Mouse (Mus musculus): ENCODE results near the gene Ssxa1.
"Not testable (repeated sequence)": the region's sequence is repeated elsewhere in the genome, so short reads cannot be mapped to it uniquely, and the experiment has no call there.

The Ssxa1 gene
- long read RNA-seq, experiment 1 = 0 reads
- long read RNA-seq, experiment 2 = 0 reads

DNA sequence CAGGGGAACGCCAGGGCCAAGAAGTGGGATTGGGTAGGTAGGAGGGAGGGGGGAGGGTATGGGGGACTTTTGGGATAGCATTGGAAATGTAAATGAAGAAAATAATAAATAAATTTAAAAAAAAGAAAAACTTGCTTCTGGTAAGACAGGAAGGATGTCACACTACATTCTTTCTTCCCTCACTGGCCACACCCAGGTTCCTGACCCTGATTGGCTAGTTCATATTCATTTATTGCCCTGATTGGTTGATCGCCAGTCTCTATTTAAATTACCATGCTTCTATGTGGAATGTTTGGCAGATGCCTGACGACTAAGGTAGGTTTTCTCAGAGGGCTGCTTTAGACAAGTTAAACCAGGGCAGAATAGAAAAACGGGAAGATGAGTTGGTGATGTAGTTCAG is at the start of gene Ssxa1:
Gene Ssxa1 (plus strand): TSS at position 301 of the 400 bp plus-strand sequence.
- intact Hi-C loops (cut with DNase I) = no loop called here

- intact Hi-C loops (cut with DNase I) = no loop called here
Observed at GRCm38 (mm10) chrX:21068106-21068505, 47.5 kb upstream of the Ssxa1 start, which contains the start of gene Spaca5. TSS of gene Spaca5 (plus strand) at chrX:21068406.

DNA sequence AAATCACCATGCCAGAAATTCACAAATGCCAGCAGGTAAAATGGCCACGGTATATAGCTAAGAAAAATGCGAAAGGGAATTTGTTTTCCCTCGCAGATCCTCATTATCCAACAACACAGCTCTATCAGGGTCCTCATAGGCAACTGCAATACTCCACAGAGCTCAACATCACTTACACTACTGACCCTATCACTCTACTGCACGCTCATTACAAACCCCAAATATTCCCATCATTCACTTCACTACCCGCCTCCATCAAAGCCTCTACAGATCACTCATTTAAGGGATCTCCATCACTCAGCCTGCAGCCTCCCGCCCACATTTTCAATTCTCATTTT is 27.0 kb upstream of the Ssxa1 start:
- intact Hi-C loops (cut with DNase I) = no loop called here

- intact Hi-C loops (cut with DNase I) = no loop called here
Observed at GRCm38 (mm10) chrX:21088983-21089866, 26.4 kb upstream of the Ssxa1 start, which contains the start of gene Zfp300. TSS of gene Zfp300 (minus strand) at chrX:21089527.

DNA sequence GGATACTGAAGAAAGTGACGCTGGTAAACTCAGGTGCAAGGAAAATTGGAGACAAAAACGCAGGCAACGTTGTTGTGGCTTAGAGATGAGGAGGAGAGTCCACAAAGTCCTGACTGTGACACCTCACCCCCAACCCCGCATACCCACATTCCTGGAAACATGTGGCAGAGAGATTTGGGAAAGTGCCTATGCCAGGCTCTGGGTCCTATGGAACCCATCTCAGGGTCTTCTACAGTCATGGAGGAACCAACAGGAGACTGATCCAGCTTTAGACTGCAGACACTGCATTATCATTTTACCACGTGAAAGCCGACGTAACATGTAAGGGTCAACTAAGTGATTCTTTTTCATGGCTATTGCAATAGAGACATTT is 25.8 kb upstream of the Ssxa1 start:
- intact Hi-C loops (cut with DNase I) = no loop called here

- intact Hi-C loops (cut with DNase I) = not testable (repeated sequence)
Observed at GRCm38 (mm10) chrX:21146675-21147074, 31.1 kb downstream of the Ssxa1 start.
